Mouse (Mus musculus) neural tube, embryonic 12.5 days (tissue): ENCODE measurements at regions not wholly inside any gene's neighbourhood (a gene's known extent, or its start where the extent isn't known, plus 50 kb on each side); places are given as distances from the start of the nearest gene placed in this dataset.

Source experiments
- ATAC-seq: fragments of 200-750 bp; cut with Nextera tagmentation; 2 replicates; pipeline ENCODE4 v1.8.0; 2017; ENCODE audit warnings: low read depth, mild to moderate bottlenecking, moderate TSS enrichment, moderate library complexity; ENCODE audit not compliant: low FRiP score
- H3K27ac ChIP-seq: fragments of 300-500 bp; sonication (generic); 2 replicates; pipeline ENCODE4 v1.5.1; 2016
- H3K27me3 ChIP-seq: fragments of 300-500 bp; sonication (generic); replicated peaks from 2 replicates; pipeline ENCODE4 v1.6.1; 2016; ENCODE audit warnings: mild to moderate bottlenecking
- H3K36me3 ChIP-seq: fragments of 300-500 bp; sonication (generic); 2 replicates; pipeline ENCODE4 v1.6.1; 2016; ENCODE audit warnings: mild to moderate bottlenecking
- H3K4me1 ChIP-seq: fragments of 300-500 bp; sonication (generic); 2 replicates; pipeline ENCODE4 v1.6.1; 2016
- H3K4me2 ChIP-seq: fragments of 300-500 bp; sonication (generic); replicated peaks from 2 replicates; pipeline ENCODE4 v1.6.1; 2016; ENCODE audit warnings: mild to moderate bottlenecking
- H3K4me3 ChIP-seq: fragments of 300-500 bp; sonication (generic); 2 replicates; pipeline ENCODE4 v1.5.1; 2016
- H3K9ac ChIP-seq: fragments of 300-500 bp; sonication (generic); 2 replicates; pipeline ENCODE4 v1.6.1; 2016; ENCODE audit warnings: mild to moderate bottlenecking
- H3K9me3 ChIP-seq: fragments of 300-500 bp; sonication (generic); 2 replicates; pipeline ENCODE4 v1.6.1; 2016; ENCODE audit warnings: mild to moderate bottlenecking
- WGBS: fragments of 180-500 bp; shearing (Covaris S2); methylation state at CpG from one replicate; pipeline ENCODE4 v1.1.7; 2016; 5-methylcytosine and 5-hydroxymethylcytosine counted together

DNA sequence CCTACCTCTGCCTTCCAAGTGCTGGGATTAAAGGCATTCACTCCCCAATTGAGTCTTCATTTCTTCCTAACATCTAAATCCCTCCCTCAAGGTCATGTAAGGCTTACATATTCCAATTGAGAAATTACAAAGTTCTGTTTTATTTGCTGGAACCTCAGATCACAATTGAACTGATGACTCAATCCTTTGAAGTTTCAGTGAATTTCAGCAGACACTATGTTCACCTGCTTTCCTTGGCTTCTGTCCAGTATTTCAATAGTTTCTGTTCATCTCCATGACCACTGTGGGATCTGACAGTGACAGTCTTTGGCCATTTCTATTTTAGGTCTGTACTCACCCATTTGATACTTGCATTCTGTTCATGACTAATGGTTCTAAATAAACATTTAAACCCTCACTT is 241.9 kb upstream of the Cdh12 start:
- Histone ChIP-seq H3K9me3 (no peaks in the 10 kb centered on the region), H3K4me1 (no peaks in the 10 kb centered on the region), H3K27me3 (no peaks in the 10 kb centered on the region), H3K4me2 (no peak overlapping the region), H3K4me3 (no peak overlapping the region), H3K36me3 (no peaks in the 10 kb centered on the region), H3K27ac (no peak overlapping the region), H3K9ac (no peak overlapping the region)
- ATAC-seq: no peak

DNA sequence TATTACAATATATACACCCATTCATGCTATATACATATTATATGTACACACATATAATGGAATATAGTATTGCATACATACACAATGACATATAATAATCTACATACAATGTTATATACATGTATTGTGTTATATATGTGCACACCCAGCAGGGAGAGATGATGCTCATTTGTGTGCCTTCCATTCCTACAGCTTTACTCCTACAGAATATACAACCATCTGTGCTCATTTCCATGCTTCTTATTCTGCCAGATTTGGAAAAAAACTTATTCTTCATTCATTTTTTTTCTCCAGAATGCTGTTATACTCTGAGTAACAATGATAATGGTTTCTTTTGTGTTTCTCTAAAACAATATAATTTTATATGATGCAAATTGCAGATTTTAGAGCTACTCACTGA is 227.0 kb upstream of the Cdh12 start:
- Histone ChIP-seq H3K27ac (no peak overlapping the region), H3K4me3 (no peak overlapping the region)
- no peak for ATAC-seq

DNA sequence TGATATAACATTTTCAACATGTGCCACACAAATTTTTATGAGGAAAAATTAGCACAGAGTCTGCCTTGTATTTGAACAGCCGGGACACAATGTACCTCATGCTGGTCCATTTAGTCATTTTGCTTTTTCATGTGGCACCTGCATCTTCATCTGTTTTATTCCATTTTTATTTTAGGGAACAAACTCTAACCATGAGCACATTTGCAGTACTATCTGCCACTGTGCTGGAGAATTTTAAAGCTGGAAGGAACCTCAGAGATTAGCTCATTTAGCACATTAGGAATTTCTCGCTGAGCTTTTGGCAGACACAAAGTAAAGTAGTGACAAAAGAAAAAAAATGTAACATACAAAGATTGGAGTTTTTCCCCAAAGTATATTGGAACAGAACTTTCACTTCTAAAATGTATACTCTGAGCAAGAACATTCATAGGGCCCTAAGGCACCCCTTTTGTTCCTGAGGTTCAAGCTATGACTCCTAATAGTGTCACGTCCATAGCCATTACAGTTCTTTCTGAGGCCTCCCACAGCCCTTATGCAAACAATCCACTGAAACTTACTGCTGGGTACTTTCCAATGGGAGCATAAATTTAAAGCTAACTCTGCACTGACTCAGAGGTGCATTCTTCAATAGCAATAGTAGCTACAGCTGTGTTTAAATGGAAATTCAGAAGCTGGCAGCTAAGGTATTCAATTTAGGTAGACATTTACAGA is 225.6 kb upstream of the Cdh12 start:
- ATAC-seq: no peak
- Histone ChIP-seq H3K4me2 (no peak overlapping the region), H3K27me3 (no peaks in the 10 kb centered on the region), H3K9ac (no peak overlapping the region), H3K4me1 (no peaks in the 10 kb centered on the region), H3K9me3 (no peaks in the 10 kb centered on the region), H3K27ac (no peak overlapping the region), H3K36me3 (no peaks in the 10 kb centered on the region), H3K4me3 (no peak overlapping the region)
- WGBS: 80% methylated on average over 3 of the region's 3 CpGs

More for the DNA sequence above, 227.0 kb upstream of the Cdh12 start:
- Histone ChIP-seq H3K36me3 (no peaks in the 10 kb centered on the region), H3K9me3 (no peaks in the 10 kb centered on the region), H3K9ac (no peak overlapping the region), H3K4me1 (no peaks in the 10 kb centered on the region), H3K4me2 (no peak overlapping the region), H3K27me3 (no peaks in the 10 kb centered on the region)

DNA sequence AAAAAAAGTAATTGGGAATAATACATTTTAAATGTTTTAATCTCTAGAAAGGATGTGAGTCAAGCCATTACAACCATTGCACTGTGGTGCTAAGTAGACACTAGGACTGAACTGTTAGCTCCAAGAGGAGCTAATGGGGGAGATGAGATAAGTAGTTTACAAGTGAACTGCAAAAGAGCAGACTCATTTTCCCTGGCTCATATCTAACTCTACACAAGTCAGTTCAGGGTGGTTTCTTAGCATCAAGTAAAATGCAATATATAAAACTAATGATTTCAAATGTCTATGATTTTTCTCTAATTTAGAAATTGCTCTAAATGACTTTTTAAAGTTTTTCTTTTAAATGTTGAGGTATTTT is 225.1 kb upstream of the Cdh12 start:
- Histone ChIP-seq H3K27ac (no peak overlapping the region), H3K4me2 (no peak overlapping the region), H3K9ac (no peak overlapping the region), H3K27me3 (no peaks in the 10 kb centered on the region), H3K4me1 (no peaks in the 10 kb centered on the region), H3K4me3 (no peak overlapping the region), H3K36me3 (no peaks in the 10 kb centered on the region), H3K9me3 (no peaks in the 10 kb centered on the region)
- no peak for ATAC-seq

DNA sequence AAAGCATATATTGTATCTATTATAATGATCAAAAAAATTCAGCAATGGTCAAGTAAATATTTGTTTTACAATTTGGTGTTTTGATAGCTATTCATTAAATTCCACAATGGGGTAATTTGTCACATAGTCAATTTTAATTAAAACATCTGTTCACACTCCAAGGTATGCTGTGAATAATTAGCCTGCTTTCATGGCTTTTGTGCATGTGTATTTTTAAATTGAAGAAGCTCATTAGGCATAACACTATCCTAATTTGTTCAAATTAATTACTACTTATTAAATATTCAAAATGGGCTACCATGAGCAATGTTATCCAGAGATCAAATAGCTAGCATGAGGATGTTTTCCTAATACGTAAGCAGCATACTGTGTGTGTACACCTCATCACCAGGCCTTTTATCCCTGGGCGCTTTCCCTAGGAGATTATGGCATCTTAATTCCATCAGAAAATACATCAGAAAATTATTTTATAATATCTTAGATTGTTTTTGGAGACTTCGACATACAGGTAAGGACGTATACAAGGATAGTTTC is 183.6 kb upstream of the Cdh12 start:
- Histone ChIP-seq H3K9me3 (no peaks in the 10 kb centered on the region), H3K4me3 (no peak overlapping the region), H3K4me1 (no peaks in the 10 kb centered on the region), H3K36me3 (no peaks in the 10 kb centered on the region), H3K27me3 (no peaks in the 10 kb centered on the region), H3K9ac (no peak overlapping the region), H3K4me2 (no peak overlapping the region), H3K27ac (no peak overlapping the region)
- 93% methylated on average over 4 of the region's 4 CpGs for WGBS
- 0 out of 2 replicates have a peak, but pooled peaks have one; percentile 13 for ATAC-seq

DNA sequence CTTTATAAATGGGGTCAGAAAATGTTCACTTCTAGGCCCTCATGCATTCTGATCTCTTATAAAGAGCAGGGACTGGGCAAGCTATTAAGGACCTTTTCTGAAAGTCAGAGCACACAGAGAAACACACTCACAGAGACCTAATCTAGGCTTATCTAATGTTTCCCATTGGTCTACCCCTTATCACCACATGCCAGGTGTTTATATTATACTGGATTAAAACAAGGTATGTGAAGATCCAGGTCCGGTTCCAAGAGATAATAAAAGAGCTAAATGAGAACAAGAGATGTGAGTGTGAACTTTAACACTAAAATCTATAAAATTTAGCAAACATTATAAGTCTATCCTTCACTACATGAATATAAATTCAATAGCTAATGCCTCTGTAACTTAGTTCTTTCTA is 135.1 kb upstream of the Cdh12 start:
- 71% methylated on average over 1 of the region's 1 CpGs for WGBS
- H3K9ac ChIP-seq: no peak overlapping the region
- H3K4me1 ChIP-seq: no peaks in the 10 kb centered on the region
- no peaks in the 10 kb centered on the region for H3K27me3 ChIP-seq
- no peak overlapping the region for H3K27ac ChIP-seq
- no peak overlapping the region for H3K4me3 ChIP-seq
- no peaks in the 10 kb centered on the region for H3K9me3 ChIP-seq
- no peaks in the 10 kb centered on the region for H3K36me3 ChIP-seq
- no peak overlapping the region for H3K4me2 ChIP-seq
- ATAC-seq: no peak

DNA sequence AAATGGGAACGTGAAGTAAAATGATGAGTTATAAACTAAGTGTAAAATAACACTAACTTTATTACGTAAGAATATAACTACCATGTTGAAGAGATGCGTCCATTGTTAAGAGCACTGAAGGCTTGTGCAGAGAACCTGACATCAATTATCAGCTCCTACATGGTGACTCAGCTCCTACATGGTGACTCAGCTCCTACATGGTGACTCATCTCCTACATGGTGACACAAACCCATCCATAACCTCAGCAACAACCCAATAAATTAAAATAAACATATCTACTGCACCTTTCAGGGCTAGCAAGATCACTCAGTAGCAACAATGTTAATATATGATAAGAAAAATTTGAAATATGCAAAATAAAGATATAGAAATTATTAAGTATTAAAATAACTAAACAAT is 125.5 kb upstream of the Cdh12 start:
- H3K27ac ChIP-seq: no peak overlapping the region
- H3K27me3 ChIP-seq: no peaks in the 10 kb centered on the region
- 95% methylated on average over 3 of the region's 3 CpGs for WGBS
- H3K4me2 ChIP-seq: no peak overlapping the region
- no peak for ATAC-seq
- no peaks in the 10 kb centered on the region for H3K9me3 ChIP-seq
- no peaks in the 10 kb centered on the region for H3K36me3 ChIP-seq
- no peaks in the 10 kb centered on the region for H3K4me1 ChIP-seq
- no peak overlapping the region for H3K4me3 ChIP-seq
- H3K9ac ChIP-seq: no peak overlapping the region
